Mouse (Mus musculus): ENCODE data around the gene Spty2d1. TPM values are rescaled to one million over a fixed set of nuclear protein-coding genes. Genes with fewer than 3 reads are reported as not detected.

The Spty2d1 gene
- polyA plus RNA-seq, 1 experiment from 2014 or later = 12.5 TPM

DNA sequence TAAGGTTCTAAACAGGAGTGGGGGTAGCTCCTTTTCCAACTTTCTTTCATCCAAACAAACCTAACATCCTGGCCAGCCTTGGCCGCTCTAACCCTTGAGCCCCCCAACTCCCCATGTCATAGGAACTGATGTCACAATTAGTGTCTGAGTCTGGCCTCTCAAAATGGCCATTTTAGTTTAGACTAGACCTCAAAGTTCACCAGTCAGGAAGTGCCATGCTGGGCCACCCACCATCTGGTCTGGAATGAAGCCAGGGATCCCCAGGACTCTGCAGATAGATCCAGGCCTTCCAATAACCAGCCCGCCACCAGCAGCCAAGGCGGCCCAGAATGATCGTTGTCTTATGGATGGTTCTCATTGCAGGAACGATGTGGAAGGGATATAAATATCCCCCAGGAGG is 21.6 kb downstream of the Spty2d1 start:
- 77% methylated on average over 5 of the region's 5 CpGs for whole genome bisulfite sequencing
- no peak for DNase-seq (ENCODE audit: low spot score, missing footprints)
- no peak overlapping the region for H3K4me3 ChIP-seq (ENCODE audit: low read depth, low read length)

DNA sequence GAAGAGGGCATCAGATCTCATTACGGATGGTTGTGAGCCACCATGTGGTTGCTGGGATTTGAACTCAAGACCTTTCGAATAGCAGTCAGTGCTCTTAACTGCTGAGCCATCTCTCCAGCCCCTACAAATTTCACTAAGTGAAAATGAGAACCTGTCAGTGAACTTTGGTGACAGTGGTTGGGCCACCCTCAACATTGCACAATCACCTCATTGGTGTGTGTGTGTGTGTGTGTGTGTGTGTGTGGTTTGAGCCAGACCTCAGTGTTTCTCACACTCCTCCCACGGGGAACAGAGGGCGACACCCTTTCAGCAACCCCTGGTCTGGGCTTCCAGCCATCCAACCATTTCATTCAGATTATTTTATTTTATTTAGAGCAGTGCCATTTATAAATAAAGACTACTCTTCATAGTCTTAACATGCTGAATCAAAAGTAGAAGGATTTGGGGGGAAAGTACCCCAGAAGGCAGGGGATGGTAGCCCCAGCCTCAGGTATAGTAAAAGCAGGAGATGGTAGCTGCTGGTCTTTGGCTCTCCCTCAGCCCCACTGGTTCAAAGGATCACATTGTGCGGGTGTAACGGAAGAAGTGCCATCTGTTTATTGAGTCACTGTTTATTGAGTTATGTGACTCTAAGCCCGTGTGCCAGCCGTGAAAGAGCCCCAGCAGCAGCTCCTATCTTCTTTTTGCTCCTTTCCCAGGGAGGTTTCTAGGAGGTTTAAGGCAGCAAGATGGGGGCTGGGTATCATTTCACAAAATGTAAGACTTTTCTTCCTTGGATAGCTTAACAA is 22.3 kb downstream of the Spty2d1 start:
- Histone ChIP-seq H3K9ac (ENCODE audit: low read length) (no peak overlapping the region), H3K4me2 (no peak overlapping the region), H3K27me3 (ENCODE audit: control insufficient read depth, insufficient read depth, low read length) (no peaks in the 10 kb centered on the region), H3K9me3 (ENCODE audit: control insufficient read depth, low read length) (no peaks in the 10 kb centered on the region), H3K4me1 (ENCODE audit: control insufficient read depth, insufficient read depth, low read length) (peaks cover 2% of the 10 kb centered on the region; the same call in 1 of the 2 replicates), H3K4me3 (ENCODE audit: low read depth, low read length) (no peak overlapping the region), H3K36me3 (ENCODE audit: control insufficient read depth, insufficient read depth, low read length) (no peaks in the 10 kb centered on the region), H3K27ac (ENCODE audit: low read depth, low read length) (no peak overlapping the region)
- ATAC-seq (ENCODE audit: low FRiP score) = no peak
- WGBS = 64% methylated on average over 8 of the region's 8 CpGs
- no peak for DNase-seq (ENCODE audit: low spot score, missing footprints)

More for the DNA sequence above, 21.6 kb downstream of the Spty2d1 start:
- ATAC-seq (ENCODE audit: low FRiP score) = no peak
- Histone ChIP-seq H3K4me1 (ENCODE audit: control insufficient read depth, insufficient read depth, low read length) (peaks cover 2% of the 10 kb centered on the region; the same call in 1 of the 2 replicates), H3K9ac (ENCODE audit: low read length) (no peak overlapping the region), H3K27ac (ENCODE audit: low read depth, low read length) (no peak overlapping the region), H3K4me2 (no peak overlapping the region), H3K9me3 (ENCODE audit: control insufficient read depth, low read length) (no peaks in the 10 kb centered on the region), H3K27me3 (ENCODE audit: control insufficient read depth, insufficient read depth, low read length) (no peaks in the 10 kb centered on the region), H3K36me3 (ENCODE audit: control insufficient read depth, insufficient read depth, low read length) (no peaks in the 10 kb centered on the region)

DNA sequence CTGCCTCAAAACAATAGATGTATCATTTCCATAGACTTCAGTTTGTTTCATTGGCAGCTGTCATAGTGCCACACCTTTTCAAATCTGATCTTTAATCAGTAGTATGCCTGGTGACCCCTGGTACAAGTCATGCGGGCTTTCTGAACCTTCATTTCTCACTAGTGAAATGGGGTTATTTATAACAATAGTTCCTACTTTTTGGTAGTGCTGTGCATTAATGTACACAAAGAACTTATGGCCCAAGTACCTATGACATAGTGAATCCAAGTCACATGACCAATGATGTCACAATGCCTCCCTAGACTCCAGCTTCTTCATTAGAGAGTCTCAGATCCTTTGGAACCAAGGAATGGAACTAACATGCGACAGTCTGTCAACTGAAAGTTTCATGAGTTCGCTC is 24.9 kb downstream of the Spty2d1 start, which contains the start of gene Gm9999:
Gene Gm9999, plus strand, starts transcription at position 301 of the 400 bp plus-strand sequence.
- H3K9ac ChIP-seq (ENCODE audit: low read length) = no peak within 1 kb of the TSS
- no peaks in the 10 kb centered on the region for H3K27me3 ChIP-seq (ENCODE audit: control insufficient read depth, insufficient read depth, low read length)
- no peak within 1 kb of the TSS for H3K27ac ChIP-seq (ENCODE audit: low read depth, low read length)
- no peaks in the 10 kb centered on the region for H3K36me3 ChIP-seq (ENCODE audit: control insufficient read depth, insufficient read depth, low read length)
- no peaks in the 10 kb centered on the region for H3K9me3 ChIP-seq (ENCODE audit: control insufficient read depth, low read length)
- DNase-seq (ENCODE audit: low spot score, missing footprints) (no peak), ATAC-seq (ENCODE audit: low FRiP score) (no peak)
- 94% methylated on average over 3 of the region's 3 CpGs for WGBS
- no peak within 1 kb of the TSS for H3K4me3 ChIP-seq (ENCODE audit: low read depth, low read length)
- no peak within 1 kb of the TSS for H3K4me2 ChIP-seq
- H3K4me1 ChIP-seq (ENCODE audit: control insufficient read depth, insufficient read depth, low read length) = peaks cover 2% of the 10 kb centered on the region; the same call in 1 of the 2 replicates

DNA sequence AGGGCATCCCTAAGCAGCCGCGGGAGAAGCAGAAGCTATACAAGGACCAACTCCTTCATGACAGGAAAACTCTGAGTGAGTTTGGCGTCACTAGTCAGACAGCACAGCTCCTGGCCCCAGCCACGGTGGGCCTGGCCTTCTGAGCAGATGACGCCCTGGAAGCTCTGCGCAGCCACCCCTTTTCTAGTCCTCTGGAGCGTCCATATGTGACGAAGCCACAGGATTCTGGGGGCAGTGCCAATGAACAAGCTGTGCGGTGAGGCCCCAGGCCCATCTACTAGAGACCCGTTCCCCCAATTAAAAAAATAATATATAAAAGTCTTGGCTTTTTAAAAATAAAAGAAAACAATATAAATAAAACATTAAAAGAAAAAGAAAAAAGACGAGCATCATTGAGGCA is 32.8 kb downstream of the Spty2d1 start:
- H3K4me2 ChIP-seq = no peak overlapping the region

DNA sequence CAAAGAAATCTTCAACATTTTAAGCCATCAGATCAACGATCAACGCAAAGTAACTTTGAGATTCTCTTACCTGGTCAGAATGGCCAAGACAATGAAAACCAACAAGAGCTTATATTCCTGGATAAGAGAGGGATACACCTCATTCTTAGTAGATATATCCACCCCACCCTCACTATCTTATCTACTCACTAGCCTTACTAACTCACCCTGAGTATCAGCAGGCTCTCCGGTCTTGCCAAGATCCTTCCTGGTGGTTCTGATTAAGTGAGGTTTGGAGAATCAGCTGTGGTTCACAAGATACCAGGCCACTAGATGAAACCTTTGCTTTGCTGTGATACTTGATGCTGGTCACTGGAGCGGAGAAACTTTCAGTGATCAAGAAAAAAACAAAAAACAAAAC is 33.6 kb downstream of the Spty2d1 start:
- ATAC-seq (ENCODE audit: low FRiP score) (no peak), DNase-seq (ENCODE audit: low spot score, missing footprints) (no peak)
- H3K36me3 ChIP-seq (ENCODE audit: control insufficient read depth, insufficient read depth, low read length) = no peaks in the 10 kb centered on the region
- 98% methylated on average over 4 of the region's 4 CpGs for WGBS
- no peak overlapping the region for H3K27ac ChIP-seq (ENCODE audit: low read depth, low read length)
- H3K4me2 ChIP-seq = no peak overlapping the region
- no peaks in the 10 kb centered on the region for H3K27me3 ChIP-seq (ENCODE audit: control insufficient read depth, insufficient read depth, low read length)
- no peaks in the 10 kb centered on the region for H3K4me1 ChIP-seq (ENCODE audit: control insufficient read depth, insufficient read depth, low read length)
- no peak overlapping the region for H3K4me3 ChIP-seq (ENCODE audit: low read depth, low read length)
- no peak overlapping the region for H3K9ac ChIP-seq (ENCODE audit: low read length)
- H3K9me3 ChIP-seq (ENCODE audit: control insufficient read depth, low read length) = peaks cover 7% of the 10 kb centered on the region; the same call in 1 of the 2 replicates

More for the DNA sequence above, 32.8 kb downstream of the Spty2d1 start:
- H3K27ac ChIP-seq (ENCODE audit: low read depth, low read length) = no peak overlapping the region
- H3K9me3 ChIP-seq (ENCODE audit: control insufficient read depth, low read length) = peaks cover 7% of the 10 kb centered on the region; the same call in 1 of the 2 replicates
- ATAC-seq (ENCODE audit: low FRiP score) (no peak), DNase-seq (ENCODE audit: low spot score, missing footprints) (no peak)
- H3K27me3 ChIP-seq (ENCODE audit: control insufficient read depth, insufficient read depth, low read length) = no peaks in the 10 kb centered on the region
- H3K4me3 ChIP-seq (ENCODE audit: low read depth, low read length) = no peak overlapping the region
- WGBS = 92% methylated on average over 11 of the region's 11 CpGs
- H3K36me3 ChIP-seq (ENCODE audit: control insufficient read depth, insufficient read depth, low read length) = no peaks in the 10 kb centered on the region
- no peaks in the 10 kb centered on the region for H3K4me1 ChIP-seq (ENCODE audit: control insufficient read depth, insufficient read depth, low read length)
- no peak overlapping the region for H3K9ac ChIP-seq (ENCODE audit: low read length)

DNA sequence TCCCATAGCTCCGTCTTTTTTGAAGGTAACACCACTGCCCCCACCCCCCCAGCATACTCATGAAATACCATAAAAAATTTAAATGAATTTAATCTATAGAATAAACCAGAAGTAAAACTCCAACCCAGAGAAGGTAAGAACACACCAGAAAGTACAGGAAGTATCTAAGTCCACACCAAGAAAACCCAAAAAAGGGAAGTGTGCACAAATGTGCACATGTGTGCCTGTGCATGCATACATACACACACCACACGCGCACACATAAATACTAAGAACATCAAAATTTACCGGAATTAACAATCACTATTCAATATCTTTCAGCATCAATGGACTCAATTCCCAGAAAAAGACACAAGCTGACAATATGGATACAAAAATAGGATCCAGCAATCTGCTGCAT is 38.3 kb downstream of the Spty2d1 start:
- ATAC-seq (ENCODE audit: low FRiP score) (no peak), DNase-seq (ENCODE audit: low spot score, missing footprints) (no peak)
- WGBS = 85% methylated on average over 4 of the region's 4 CpGs
- Histone ChIP-seq H3K27me3 (ENCODE audit: control insufficient read depth, insufficient read depth, low read length) (no peaks in the 10 kb centered on the region), H3K36me3 (ENCODE audit: control insufficient read depth, insufficient read depth, low read length) (no peaks in the 10 kb centered on the region), H3K9ac (ENCODE audit: low read length) (no peak overlapping the region), H3K27ac (ENCODE audit: low read depth, low read length) (no peak overlapping the region), H3K4me1 (ENCODE audit: control insufficient read depth, insufficient read depth, low read length) (no peaks in the 10 kb centered on the region), H3K4me3 (ENCODE audit: low read depth, low read length) (no peak overlapping the region), H3K9me3 (ENCODE audit: control insufficient read depth, low read length) (peaks cover 7% of the 10 kb centered on the region; the same call in 1 of the 2 replicates), H3K4me2 (no peak overlapping the region)

DNA sequence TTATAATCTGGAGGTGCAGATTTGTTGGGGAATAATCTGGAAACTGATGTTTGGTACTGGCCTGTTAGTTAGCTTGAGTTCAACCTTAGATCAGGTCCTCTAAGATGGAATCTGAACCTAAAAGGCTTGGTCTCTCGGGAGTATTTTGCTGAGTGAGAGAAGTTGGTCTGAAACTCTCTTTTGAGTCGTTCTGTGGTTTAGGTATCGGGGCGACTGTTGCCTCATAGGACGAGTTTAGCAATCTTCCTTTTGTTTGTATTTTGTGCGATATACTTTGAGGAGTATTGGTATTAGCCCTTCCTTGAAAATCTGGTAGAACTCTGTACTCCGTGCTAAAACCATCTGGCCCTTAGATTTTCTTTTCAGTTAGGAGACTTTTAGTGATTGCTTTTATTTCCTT is 44.1 kb downstream of the Spty2d1 start:
- no peaks in the 10 kb centered on the region for H3K36me3 ChIP-seq (ENCODE audit: control insufficient read depth, insufficient read depth, low read length)
- H3K9me3 ChIP-seq (ENCODE audit: control insufficient read depth, low read length) = no peaks in the 10 kb centered on the region
- H3K4me2 ChIP-seq = no peak overlapping the region
- no peak overlapping the region for H3K9ac ChIP-seq (ENCODE audit: low read length)
- no peak for DNase-seq (ENCODE audit: low spot score, missing footprints)
- peaks cover 2% of the 10 kb centered on the region; the same call in 1 of the 2 replicates for H3K4me1 ChIP-seq (ENCODE audit: control insufficient read depth, insufficient read depth, low read length)
- H3K27me3 ChIP-seq (ENCODE audit: control insufficient read depth, insufficient read depth, low read length) = no peaks in the 10 kb centered on the region
- ATAC-seq (ENCODE audit: low FRiP score) = no peak
- WGBS = 89% methylated on average over 7 of the region's 7 CpGs
- H3K4me3 ChIP-seq (ENCODE audit: low read depth, low read length) = no peak overlapping the region
- H3K27ac ChIP-seq (ENCODE audit: low read depth, low read length) = no peak overlapping the region

DNA sequence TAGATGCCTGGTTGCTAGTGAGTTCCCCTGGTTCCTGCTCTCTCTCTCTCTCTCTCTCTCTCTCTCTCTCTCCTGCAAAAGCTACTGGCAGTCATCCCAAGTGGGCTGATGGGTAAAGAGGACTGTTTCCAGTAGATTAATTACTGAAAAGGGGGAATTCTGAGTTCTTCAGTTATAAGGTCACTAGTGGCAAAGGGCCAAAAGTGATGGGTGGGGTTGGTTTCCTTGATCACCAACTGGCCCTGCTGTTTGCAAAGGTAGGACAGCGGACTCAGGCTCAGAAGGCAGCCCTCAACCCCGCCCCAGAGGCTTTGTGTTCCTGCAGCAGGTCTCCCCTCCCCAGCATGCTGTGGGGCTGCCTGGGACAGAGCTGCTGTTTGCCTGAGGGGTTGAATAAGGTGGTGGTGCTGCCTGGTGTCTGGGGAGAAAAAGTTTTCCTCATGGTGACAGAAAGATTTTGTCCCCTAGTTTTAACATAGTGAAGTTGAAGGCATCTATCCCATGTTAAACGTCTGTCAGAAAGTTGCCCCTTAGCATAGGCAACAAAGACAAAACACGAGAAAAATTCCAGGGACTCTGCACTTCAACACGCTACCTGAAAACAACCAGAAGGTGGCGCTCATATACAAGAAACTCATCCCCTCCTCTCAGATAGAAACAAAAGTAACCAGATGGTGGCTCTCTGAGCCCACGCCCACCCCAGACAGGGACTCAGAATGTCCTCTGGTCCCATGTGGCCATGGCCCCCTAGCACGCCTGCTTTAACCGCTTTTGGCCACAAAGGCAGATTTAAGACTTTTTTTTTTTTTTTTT is 45.2 kb downstream of the Spty2d1 start:
- peak; percentile 87 for ATAC-seq (ENCODE audit: low FRiP score)
- Histone ChIP-seq H3K36me3 (ENCODE audit: control insufficient read depth, insufficient read depth, low read length) (no peaks in the 10 kb centered on the region), H3K9ac (ENCODE audit: low read length) (peak overlapping the region; percentile 44; the same call in 1 of the 2 replicates), H3K27ac (ENCODE audit: low read depth, low read length) (no peak overlapping the region), H3K27me3 (ENCODE audit: control insufficient read depth, insufficient read depth, low read length) (no peaks in the 10 kb centered on the region), H3K9me3 (ENCODE audit: control insufficient read depth, low read length) (no peaks in the 10 kb centered on the region), H3K4me2 (no peak overlapping the region), H3K4me1 (ENCODE audit: control insufficient read depth, insufficient read depth, low read length) (peaks cover 5% of the 10 kb centered on the region; the same call in 1 of the 2 replicates), H3K4me3 (ENCODE audit: low read depth, low read length) (no peak overlapping the region)
- under 1% methylated on average over 9 of the region's 9 CpGs for WGBS
- peak; percentile 98 for DNase-seq (ENCODE audit: low spot score, missing footprints)

DNA sequence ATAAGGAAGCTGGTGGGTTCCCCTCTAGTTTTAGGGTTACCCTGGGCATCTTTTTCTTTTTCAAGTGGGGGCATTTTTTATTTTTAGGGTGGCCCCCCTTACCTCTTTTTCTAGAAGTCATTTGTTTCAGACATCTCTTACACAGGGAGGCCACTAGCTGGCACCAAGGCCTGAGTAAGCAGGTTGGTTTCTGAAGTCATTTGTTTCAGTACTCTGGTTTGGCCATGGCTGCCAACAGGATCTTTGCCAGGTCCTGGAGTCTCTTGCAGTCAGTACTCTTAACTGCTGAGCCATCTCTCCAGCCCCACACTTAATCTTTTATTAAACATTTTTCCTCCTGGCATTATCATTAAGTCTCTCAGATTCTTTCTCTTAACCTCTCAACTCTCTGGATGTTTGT is 46.1 kb downstream of the Spty2d1 start:
- Histone ChIP-seq H3K36me3 (ENCODE audit: control insufficient read depth, insufficient read depth, low read length) (no peaks in the 10 kb centered on the region), H3K4me1 (ENCODE audit: control insufficient read depth, insufficient read depth, low read length) (peaks cover 10% of the 10 kb centered on the region), H3K27ac (ENCODE audit: low read depth, low read length) (no peak overlapping the region), H3K9ac (ENCODE audit: low read length) (no peak overlapping the region), H3K4me3 (ENCODE audit: low read depth, low read length) (no peak overlapping the region), H3K27me3 (ENCODE audit: control insufficient read depth, insufficient read depth, low read length) (no peaks in the 10 kb centered on the region), H3K4me2 (no peak overlapping the region), H3K9me3 (ENCODE audit: control insufficient read depth, low read length) (no peaks in the 10 kb centered on the region)
- no peak for ATAC-seq (ENCODE audit: low FRiP score)
- no peak for DNase-seq (ENCODE audit: low spot score, missing footprints)
